Mouse (Mus musculus): ENCODE measurements around the gene Cask. TPM values are rescaled to one million over a fixed set of nuclear protein-coding genes. Genes with fewer than 3 reads are reported as not detected.

Gene Cask
- polyA plus RNA-seq, 1 experiment: 1.3 TPM

DNA sequence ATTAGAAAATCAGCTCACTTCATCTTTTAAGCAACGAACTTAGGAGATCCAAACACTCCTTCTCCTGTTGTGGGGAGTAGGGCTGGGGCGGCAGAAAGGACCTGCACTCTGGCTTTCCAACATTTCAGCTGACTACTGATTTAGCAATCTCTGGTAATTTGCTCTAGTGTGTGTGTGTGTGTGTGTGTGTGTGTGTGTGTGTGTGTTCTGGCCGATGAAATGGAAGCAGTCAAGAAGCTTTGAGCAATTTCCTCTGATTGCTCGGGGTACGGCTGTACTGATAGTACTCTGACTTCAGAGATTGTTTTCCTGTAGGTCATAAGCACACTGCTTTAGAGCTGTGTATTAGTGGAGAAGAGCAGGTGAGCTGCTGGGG is 331.8 kb downstream of the Cask start:
- DNase-seq: no peak
- TF ChIP-seq CTCF (IDR thresholded peaks at IDR 0.05; ENCODE audit: borderline replicate concordance, control insufficient read depth, extremely low read depth, insufficient read depth, low read length, poor library complexity) (no peak), POLR2A (IDR thresholded peaks at IDR 0.05; ENCODE audit: control insufficient read depth, extremely low read depth, insufficient read depth, low read length, poor library complexity) (no peak)
- H3K36me3 ChIP-seq (ENCODE audit: control insufficient read depth, insufficient read depth, low read length): no peaks in the 10 kb centered on the region
- no peaks in the 10 kb centered on the region for H3K27me3 ChIP-seq (ENCODE audit: control insufficient read depth, insufficient read depth, low read length)
- H3K4me3 ChIP-seq (ENCODE audit: control insufficient read depth, insufficient read depth, low read length): no peak overlapping the region
- H3K27ac ChIP-seq (ENCODE audit: control insufficient read depth, insufficient read depth, low read length): no peak overlapping the region
- H3K4me1 ChIP-seq (replicated peaks; ENCODE audit: control insufficient read depth, insufficient read depth, low read length): peaks cover 31% of the 10 kb centered on the region
- 93% methylated on average over 5 of the region's 5 CpGs for WGBS

DNA sequence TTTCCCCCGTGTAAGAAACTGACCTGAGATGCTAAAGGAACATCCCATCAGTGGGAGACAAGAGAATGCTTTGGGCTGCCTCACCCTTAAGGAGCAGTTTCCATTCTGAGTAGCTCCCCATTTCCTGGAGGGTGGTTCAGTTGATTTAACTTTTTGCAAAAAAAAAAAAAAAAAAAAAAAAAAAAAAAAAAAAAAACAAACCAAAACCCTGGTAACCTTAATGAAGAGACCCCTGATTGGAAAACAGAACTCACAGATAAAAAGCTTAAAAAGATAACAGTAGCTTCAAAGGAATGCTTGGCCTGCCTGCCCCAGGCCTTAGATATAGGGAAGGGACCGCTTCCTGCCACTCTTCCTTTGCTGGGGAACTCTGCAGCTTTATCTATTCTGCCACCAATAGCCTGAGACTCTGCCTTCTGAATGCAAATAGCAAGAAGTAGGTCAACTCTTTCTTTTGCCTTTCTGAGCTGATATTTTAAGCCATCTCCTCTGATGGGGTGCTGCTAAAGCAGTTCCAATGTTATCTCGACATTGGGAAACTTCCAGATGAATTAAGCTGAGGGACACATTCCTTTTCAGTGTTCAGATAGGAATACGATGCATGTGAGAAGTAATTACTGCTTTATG is 332.3 kb downstream of the Cask start:
- TF ChIP-seq CTCF (IDR thresholded peaks at IDR 0.05; ENCODE audit: borderline replicate concordance, control insufficient read depth, extremely low read depth, insufficient read depth, low read length, poor library complexity) (no peak), POLR2A (IDR thresholded peaks at IDR 0.05; ENCODE audit: control insufficient read depth, extremely low read depth, insufficient read depth, low read length, poor library complexity) (no peak)
- WGBS: 84% methylated on average over 4 of the region's 4 CpGs
- Histone ChIP-seq H3K4me1 (replicated peaks; ENCODE audit: control insufficient read depth, insufficient read depth, low read length) (peaks cover 31% of the 10 kb centered on the region), H3K36me3 (ENCODE audit: control insufficient read depth, insufficient read depth, low read length) (no peaks in the 10 kb centered on the region), H3K27ac (ENCODE audit: control insufficient read depth, insufficient read depth, low read length) (no peak overlapping the region), H3K27me3 (ENCODE audit: control insufficient read depth, insufficient read depth, low read length) (no peaks in the 10 kb centered on the region), H3K4me3 (ENCODE audit: control insufficient read depth, insufficient read depth, low read length) (no peak overlapping the region)
- DNase-seq: no peak

GRCm38 (mm10) chrX:13518019-13518418 is 333.1 kb downstream of the Cask start:
- Histone ChIP-seq H3K4me1 (replicated peaks; ENCODE audit: control insufficient read depth, insufficient read depth, low read length) (peaks cover 31% of the 10 kb centered on the region), H3K27me3 (ENCODE audit: control insufficient read depth, insufficient read depth, low read length) (no peaks in the 10 kb centered on the region), H3K4me3 (ENCODE audit: control insufficient read depth, insufficient read depth, low read length) (no peak overlapping the region), H3K36me3 (ENCODE audit: control insufficient read depth, insufficient read depth, low read length) (no peaks in the 10 kb centered on the region), H3K27ac (ENCODE audit: control insufficient read depth, insufficient read depth, low read length) (no peak overlapping the region)
- no peak for DNase-seq
- TF ChIP-seq POLR2A (IDR thresholded peaks at IDR 0.05; ENCODE audit: control insufficient read depth, extremely low read depth, insufficient read depth, low read length, poor library complexity) (no peak), CTCF (IDR thresholded peaks at IDR 0.05; ENCODE audit: borderline replicate concordance, control insufficient read depth, extremely low read depth, insufficient read depth, low read length, poor library complexity) (no peak)
- WGBS: 43% methylated on average over 10 of the region's 10 CpGs

DNA sequence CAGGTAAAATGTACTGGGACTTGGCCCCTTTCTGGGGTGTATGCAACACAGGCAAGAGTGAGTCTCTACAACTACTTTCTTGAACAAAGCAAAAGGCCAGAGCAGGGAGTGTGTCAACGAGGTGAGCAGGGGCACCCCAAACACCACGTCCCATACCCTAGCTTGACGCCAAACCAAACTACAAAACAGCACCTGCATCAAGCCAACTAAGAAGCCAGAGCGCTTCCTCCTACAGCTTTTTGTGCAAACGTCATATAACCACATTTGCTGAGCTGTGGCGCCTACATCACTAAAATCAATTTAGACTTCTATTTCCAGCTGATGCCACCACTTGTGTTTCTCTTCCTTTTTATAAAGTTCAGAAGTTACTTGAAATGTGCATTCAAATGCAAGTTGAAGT is 334.7 kb downstream of the Cask start:
- peak; percentile 23 for DNase-seq
- H3K4me3 ChIP-seq (ENCODE audit: control insufficient read depth, insufficient read depth, low read length): no peak overlapping the region
- TF ChIP-seq CTCF (IDR thresholded peaks at IDR 0.05; ENCODE audit: borderline replicate concordance, control insufficient read depth, extremely low read depth, insufficient read depth, low read length, poor library complexity) (no peak), POLR2A (IDR thresholded peaks at IDR 0.05; ENCODE audit: control insufficient read depth, extremely low read depth, insufficient read depth, low read length, poor library complexity) (no peak)
- H3K36me3 ChIP-seq (ENCODE audit: control insufficient read depth, insufficient read depth, low read length): no peaks in the 10 kb centered on the region
- no peaks in the 10 kb centered on the region for H3K27me3 ChIP-seq (ENCODE audit: control insufficient read depth, insufficient read depth, low read length)
- peaks cover 31% of the 10 kb centered on the region for H3K4me1 ChIP-seq (replicated peaks; ENCODE audit: control insufficient read depth, insufficient read depth, low read length)
- H3K27ac ChIP-seq (ENCODE audit: control insufficient read depth, insufficient read depth, low read length): peak overlapping the region; percentile 83
- 10% methylated on average over 6 of the region's 6 CpGs for WGBS

GRCm38 (mm10) chrX:13513864-13514263 is 337.3 kb downstream of the Cask start:
- Histone ChIP-seq H3K4me3 (ENCODE audit: control insufficient read depth, insufficient read depth, low read length) (no peak overlapping the region), H3K27ac (ENCODE audit: control insufficient read depth, insufficient read depth, low read length) (no peak overlapping the region), H3K36me3 (ENCODE audit: control insufficient read depth, insufficient read depth, low read length) (no peaks in the 10 kb centered on the region), H3K4me1 (replicated peaks; ENCODE audit: control insufficient read depth, insufficient read depth, low read length) (peaks cover 29% of the 10 kb centered on the region), H3K27me3 (ENCODE audit: control insufficient read depth, insufficient read depth, low read length) (no peaks in the 10 kb centered on the region)
- WGBS: 95% methylated on average over 5 of the region's 5 CpGs
- no peak for DNase-seq
- TF ChIP-seq POLR2A (IDR thresholded peaks at IDR 0.05; ENCODE audit: control insufficient read depth, extremely low read depth, insufficient read depth, low read length, poor library complexity) (no peak), CTCF (IDR thresholded peaks at IDR 0.05; ENCODE audit: borderline replicate concordance, control insufficient read depth, extremely low read depth, insufficient read depth, low read length, poor library complexity) (no peak)

GRCm38 (mm10) chrX:13513127-13513526 is 338.0 kb downstream of the Cask start:
- Histone ChIP-seq H3K27me3 (ENCODE audit: control insufficient read depth, insufficient read depth, low read length) (no peaks in the 10 kb centered on the region), H3K4me1 (replicated peaks; ENCODE audit: control insufficient read depth, insufficient read depth, low read length) (peaks cover 25% of the 10 kb centered on the region), H3K36me3 (ENCODE audit: control insufficient read depth, insufficient read depth, low read length) (no peaks in the 10 kb centered on the region), H3K4me3 (ENCODE audit: control insufficient read depth, insufficient read depth, low read length) (no peak overlapping the region), H3K27ac (ENCODE audit: control insufficient read depth, insufficient read depth, low read length) (no peak overlapping the region)
- 37% methylated on average over 2 of the region's 2 CpGs for WGBS
- TF ChIP-seq POLR2A (IDR thresholded peaks at IDR 0.05; ENCODE audit: control insufficient read depth, extremely low read depth, insufficient read depth, low read length, poor library complexity): no peak
- no peak for TF ChIP-seq CTCF (IDR thresholded peaks at IDR 0.05; ENCODE audit: borderline replicate concordance, control insufficient read depth, extremely low read depth, insufficient read depth, low read length, poor library complexity)
- DNase-seq: peak; percentile 31

GRCm38 (mm10) chrX:13506376-13506775 is 344.8 kb downstream of the Cask start:
- no peak overlapping the region for H3K4me3 ChIP-seq (ENCODE audit: control insufficient read depth, insufficient read depth, low read length)
- peaks cover 2% of the 10 kb centered on the region; the same call in 1 of the 2 replicates for H3K4me1 ChIP-seq (replicated peaks; ENCODE audit: control insufficient read depth, insufficient read depth, low read length)
- no peaks in the 10 kb centered on the region for H3K36me3 ChIP-seq (ENCODE audit: control insufficient read depth, insufficient read depth, low read length)
- 73% methylated on average over 2 of the region's 2 CpGs for WGBS
- DNase-seq: no peak
- no peak overlapping the region for H3K27ac ChIP-seq (ENCODE audit: control insufficient read depth, insufficient read depth, low read length)
- no peak for TF ChIP-seq CTCF (IDR thresholded peaks at IDR 0.05; ENCODE audit: borderline replicate concordance, control insufficient read depth, extremely low read depth, insufficient read depth, low read length, poor library complexity)
- no peaks in the 10 kb centered on the region for H3K27me3 ChIP-seq (ENCODE audit: control insufficient read depth, insufficient read depth, low read length)
